Mouse (Mus musculus): Measurements from ENCODE around the gene Rnf4. TPM values are rescaled to one million over a fixed set of nuclear protein-coding genes. Genes with fewer than 3 reads are reported as not detected.

The Rnf4 gene
- total and polyA plus RNA-seq, 3 experiments: 60.3 to 117 (median 112) TPM

GRCm38 (mm10) chr5:34336775-34337450 lies 824 bp downstream of the Rnf4 start (continued):
- TF ChIP-seq RCOR1 (conservative IDR thresholded peaks at IDR 0.05; ENCODE audit: low read depth, low read length) (no peak; the same call in 1 of the 2 replicates), USF2 (conservative IDR thresholded peaks at IDR 0.05; ENCODE audit: low read depth, low read length) (no peak), PAX5 (IDR thresholded peaks at IDR 0.05; ENCODE audit: low read length) (no peak), ELF1 (IDR thresholded peaks at IDR 0.05; ENCODE audit: low read depth, low read length) (peak; percentile 30; the same call in 1 of the 2 replicates), KAT2A (IDR thresholded peaks at IDR 0.05; ENCODE audit: insufficient replicate concordance, low read length) (no peak), UBTF (IDR thresholded peaks at IDR 0.05; ENCODE audit: low read depth, low read length) (0 out of 2 replicates have a peak, but pooled peaks have one; percentile 50), JUND (conservative IDR thresholded peaks at IDR 0.05; ENCODE audit: low read depth, low read length) (no peak), ZNF384 (IDR thresholded peaks at IDR 0.05; ENCODE audit: low read depth, low read length) (no peak; the same call in 1 of the 2 replicates), EP300 (IDR thresholded peaks at IDR 0.05; ENCODE audit: low read length) (no peak)

DNA sequence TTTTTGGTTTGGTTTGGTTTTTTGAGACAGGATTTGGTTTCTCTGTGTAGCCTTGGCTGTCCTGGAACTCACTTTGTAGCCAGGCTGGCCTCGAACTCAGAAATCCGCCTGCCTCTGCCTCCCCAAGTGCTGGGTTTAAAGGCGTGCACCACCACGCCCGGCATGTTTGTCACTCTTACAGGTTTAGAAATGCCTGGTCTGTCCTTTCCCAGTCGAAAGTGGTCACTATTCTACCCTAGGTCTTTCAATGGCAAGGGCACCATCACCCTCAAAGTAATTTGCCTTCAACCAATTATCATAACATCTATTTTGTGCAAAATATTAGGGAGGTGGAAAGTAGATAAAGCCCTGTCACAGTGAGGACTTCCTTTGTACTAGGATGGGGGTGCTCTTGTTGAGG lies 4.2 kb downstream of the Rnf4 start:
- H3K36me3 ChIP-seq (replicated peaks in 1 of 2; ENCODE audit: control insufficient read depth in 1 of 2, insufficient read depth in 1 of 2, low read length in 1 of 2): peaks cover 11 to 55% of the 10 kb centered on the region in 2 experiments
- in situ Hi-C loops (cut with MboI; ENCODE audit: low pct_ligation_motif_present, low pct_unique_long_range_greater_than_20kb, low sequenced_read_pairs) (no loop called here), dilution Hi-C loops (cut with MboI; ENCODE audit: extremely low pct_ligation_motif_present, extremely low pct_unique_long_range_greater_than_20kb, low sequenced_read_pairs) (no loop called here)
- no peak overlapping the region for H3K4me3 ChIP-seq (replicated peaks in 1 of 3; ENCODE audit: low read depth in 2 of 3, low read length in 2 of 3, poor library complexity in 1 of 3)
- H3K79me2 ChIP-seq (replicated peaks; ENCODE audit: control insufficient read depth, extremely low read depth, insufficient read depth, poor library complexity, severe bottlenecking): peaks cover 89% of the 10 kb centered on the region
- no peak overlapping the region for H3K27ac ChIP-seq (ENCODE audit: insufficient read depth, low read depth)
- no peaks in the 10 kb centered on the region for H3K9me3 ChIP-seq (replicated peaks; ENCODE audit: low read length)
- no peaks in the 10 kb centered on the region for H3K27me3 ChIP-seq (replicated peaks)
- no peak for TF ChIP-seq ZC3H11A (IDR thresholded peaks at IDR 0.05; ENCODE audit: low read depth, low read length)
- H3K9ac ChIP-seq (ENCODE audit: insufficient read depth, low read depth): no peak overlapping the region
- DNase-seq (ENCODE audit: extremely low read depth): no peak
- H3K4me1 ChIP-seq (ENCODE audit: control insufficient read depth in 1 of 2, insufficient read depth in 2 of 2): peaks cover 4 to 40% of the 10 kb centered on the region in 2 experiments; a peak in 3 of 4 replicates
- no peak overlapping the region; the same call in 1 of the 2 replicates for H3K4me2 ChIP-seq (ENCODE audit: insufficient read depth, low read depth, poor library complexity, severe bottlenecking)

GRCm38 (mm10) chr5:34352084-34352631 lies 16.1 kb downstream of the Rnf4 start:
- no peak overlapping the region for H3K27ac ChIP-seq (ENCODE audit: insufficient read depth, low read depth)
- dilution Hi-C loops (cut with MboI; ENCODE audit: extremely low pct_ligation_motif_present, extremely low pct_unique_long_range_greater_than_20kb, low sequenced_read_pairs): no loop called here
- no peak overlapping the region for H3K9ac ChIP-seq (ENCODE audit: insufficient read depth, low read depth)
- no peak overlapping the region for H3K4me3 ChIP-seq (replicated peaks in 1 of 3; ENCODE audit: low read depth in 2 of 3, low read length in 2 of 3, poor library complexity in 1 of 3)
- H3K4me1 ChIP-seq (ENCODE audit: control insufficient read depth in 1 of 2, insufficient read depth in 2 of 2): no peaks in the 10 kb centered on the region
- TF ChIP-seq CHD2 (IDR thresholded peaks at IDR 0.05; ENCODE audit: low read length) (no peak), ZC3H11A (IDR thresholded peaks at IDR 0.05; ENCODE audit: low read depth, low read length) (no peak), IRF4 (IDR thresholded peaks at IDR 0.05; ENCODE audit: low read depth, low read length) (no peak), JUN (IDR thresholded peaks at IDR 0.05; ENCODE audit: insufficient read depth, low read depth, low read length) (no peak), CHD1 (IDR thresholded peaks at IDR 0.05; ENCODE audit: low read depth, low read length) (no peak), KAT2A (IDR thresholded peaks at IDR 0.05; ENCODE audit: insufficient replicate concordance, low read length) (no peak), MYC (IDR thresholded peaks at IDR 0.05; ENCODE audit: low read depth, low read length) (no peak), ZNF384 (IDR thresholded peaks at IDR 0.05; ENCODE audit: low read depth, low read length) (no peak), USF1 (IDR thresholded peaks at IDR 0.05; ENCODE audit: low read depth, low read length) (no peak), MEF2A (IDR thresholded peaks at IDR 0.05; ENCODE audit: borderline replicate concordance, low read depth, low read length) (no peak), ZKSCAN1 (IDR thresholded peaks at IDR 0.05; ENCODE audit: borderline replicate concordance, low read depth, low read length) (no peak), MAX (IDR thresholded peaks at IDR 0.05; ENCODE audit: low read length) (no peak), ZMIZ1 (IDR thresholded peaks at IDR 0.05; ENCODE audit: low read depth, low read length) (no peak), SMC3 (IDR thresholded peaks at IDR 0.05; ENCODE audit: low read depth, low read length) (no peak), EP300 (IDR thresholded peaks at IDR 0.05; ENCODE audit: low read length) (no peak), RAD21 (IDR thresholded peaks at IDR 0.05; ENCODE audit: low read depth, low read length) (no peak), POLR2AphosphoS2 (IDR thresholded peaks at IDR 0.05; ENCODE audit: low read depth, low read length) (no peak), RCOR1 (conservative IDR thresholded peaks at IDR 0.05; ENCODE audit: low read depth, low read length) (no peak)
- DNase-seq (ENCODE audit: extremely low read depth): no peak
- peaks cover 77 to 92% of the 10 kb centered on the region in 2 experiments for H3K36me3 ChIP-seq (replicated peaks in 1 of 2; ENCODE audit: control insufficient read depth in 1 of 2, insufficient read depth in 1 of 2, low read length in 1 of 2)
- H3K9me3 ChIP-seq (replicated peaks; ENCODE audit: low read length): no peaks in the 10 kb centered on the region
- no peaks in the 10 kb centered on the region for H3K27me3 ChIP-seq (replicated peaks)
- no peak overlapping the region for H3K4me2 ChIP-seq (ENCODE audit: insufficient read depth, low read depth, poor library complexity, severe bottlenecking)
- no peaks in the 10 kb centered on the region; the same call in 1 of the 2 replicates for H3K79me2 ChIP-seq (replicated peaks; ENCODE audit: control insufficient read depth, extremely low read depth, insufficient read depth, poor library complexity, severe bottlenecking)
- in situ Hi-C loops (cut with MboI; ENCODE audit: low pct_ligation_motif_present, low pct_unique_long_range_greater_than_20kb, low sequenced_read_pairs): no loop called here
